Mouse (Mus musculus) testis, adult 2 months (tissue): ENCODE measurements around the gene Sox1. TPM values are rescaled to one million over a fixed set of nuclear protein-coding genes. Genes with fewer than 3 reads are reported as not detected.

Source experiments
- H3K27ac ChIP-seq: fragments of 200-500 bp; 2 replicates; pipeline ENCODE4 v1.5.1; 2012; ENCODE audit warnings: low read depth, low read length; ENCODE audit not compliant: control insufficient read depth, insufficient read depth
- H3K27me3 ChIP-seq: fragments of 200-500 bp; 2 replicates; pipeline ENCODE4 v1.6.1; 2012; ENCODE audit warnings: mild to moderate bottlenecking, low read length, moderate library complexity; ENCODE audit not compliant: control insufficient read depth, insufficient read depth
- H3K36me3 ChIP-seq: fragments of 200-500 bp; 2 replicates; pipeline ENCODE4 v1.6.1; 2012; ENCODE audit warnings: mild to moderate bottlenecking, low read length; ENCODE audit not compliant: control insufficient read depth, insufficient read depth
- H3K4me1 ChIP-seq: fragments of 200-500 bp; 2 replicates; pipeline ENCODE4 v1.6.1; 2012; ENCODE audit warnings: low read length; ENCODE audit not compliant: control insufficient read depth, insufficient read depth
- H3K4me3 ChIP-seq: fragments of 200-500 bp; 2 replicates; pipeline ENCODE4 v1.5.1; 2012; ENCODE audit warnings: low read depth, mild to moderate bottlenecking, low read length, moderate library complexity, mixed read lengths; ENCODE audit not compliant: control insufficient read depth
- CTCF ChIP-seq: fragments of 200-500 bp; IDR thresholded peaks from 2 replicates; pipeline ENCODE4 v1.5.1; 2012; ENCODE audit warnings: low read depth, mild to moderate bottlenecking, inconsistent platforms, low read length, moderate library complexity; ENCODE audit not compliant: control insufficient read depth, insufficient read depth, insufficient replicate concordance
- POLR2A ChIP-seq: fragments of 200-500 bp; IDR thresholded peaks from 2 replicates; pipeline ENCODE4 v1.6.1; 2012; ENCODE audit warnings: low read depth, mild to moderate bottlenecking, inconsistent platforms, low read length, moderate library complexity; ENCODE audit not compliant: control insufficient read depth
- polyA plus RNA-seq: library from polyadenylated mRNA; depleted of rRNA; stranded (reverse); fragments of >200 nt; gene quantifications from 2 replicates; pipeline ENCODE4 v1.2.3, GENCODE M21; 2012

Gene Sox1
- polyA plus RNA-seq, 1 experiment: 0.91 TPM

DNA sequence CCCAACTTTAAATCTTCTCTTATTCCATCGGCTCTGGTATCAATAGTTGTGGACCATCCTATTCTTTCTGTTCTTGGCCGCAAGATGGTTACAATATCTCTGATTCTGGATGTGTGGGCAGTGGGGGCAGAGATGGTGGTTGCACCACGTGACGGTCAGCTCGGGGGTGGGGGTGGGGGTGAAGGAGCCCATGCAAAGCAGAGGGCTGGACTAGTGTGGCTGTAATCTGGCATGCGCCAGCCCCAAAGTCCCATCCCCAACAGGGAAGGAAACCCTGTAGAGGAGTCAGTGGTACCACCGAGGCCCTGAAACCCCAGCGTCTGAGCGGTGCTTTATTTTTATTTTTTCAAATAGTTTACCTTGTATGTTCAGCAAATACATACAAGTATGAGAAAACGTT, 12.9 kb downstream of the Sox1 start:
- no peaks in the 10 kb centered on the region for H3K36me3 ChIP-seq
- TF ChIP-seq POLR2A (no peak), CTCF (no peak)
- no peak overlapping the region for H3K27ac ChIP-seq
- no peak overlapping the region for H3K4me3 ChIP-seq
- H3K27me3 ChIP-seq: no peaks in the 10 kb centered on the region
- H3K4me1 ChIP-seq: peaks cover 2% of the 10 kb centered on the region; the same call in 1 of the 2 replicates

GRCm38 (mm10) chr8:12409976-12410375, 14.9 kb downstream of the Sox1 start:
- Histone ChIP-seq H3K27me3 (no peaks in the 10 kb centered on the region), H3K27ac (no peak overlapping the region)

DNA sequence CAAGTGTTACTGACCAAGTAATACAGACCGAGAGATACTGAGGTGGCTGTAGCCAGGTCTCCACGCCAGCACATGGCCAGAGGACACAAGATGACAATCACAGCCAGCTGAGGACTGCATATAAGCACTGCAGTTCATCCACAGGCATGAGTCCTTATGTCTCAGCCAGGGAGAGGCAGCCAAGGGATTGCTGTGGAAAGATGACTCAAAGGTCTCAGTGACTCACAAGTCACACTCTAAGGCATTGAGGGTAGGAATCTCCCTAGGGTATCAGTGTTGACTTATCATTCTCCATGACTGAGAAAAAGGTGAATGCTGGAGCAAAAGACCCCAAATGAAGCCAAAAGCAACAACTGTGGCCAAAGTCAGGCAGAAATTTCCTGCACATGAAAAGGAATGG, 22.0 kb downstream of the Sox1 start:
- no peak overlapping the region for H3K4me3 ChIP-seq
- H3K36me3 ChIP-seq: no peaks in the 10 kb centered on the region
- no peaks in the 10 kb centered on the region for H3K4me1 ChIP-seq
- H3K27me3 ChIP-seq: no peaks in the 10 kb centered on the region
- TF ChIP-seq POLR2A (no peak), CTCF (no peak)
- H3K27ac ChIP-seq: no peak overlapping the region

More at GRCm38 (mm10) chr8:12409976-12410375, 14.9 kb downstream of the Sox1 start:
- TF ChIP-seq POLR2A: no peak
- TF ChIP-seq CTCF: no peak
- Histone ChIP-seq H3K4me1 (peaks cover 2% of the 10 kb centered on the region; the same call in 1 of the 2 replicates), H3K4me3 (no peak overlapping the region), H3K36me3 (no peaks in the 10 kb centered on the region)

DNA sequence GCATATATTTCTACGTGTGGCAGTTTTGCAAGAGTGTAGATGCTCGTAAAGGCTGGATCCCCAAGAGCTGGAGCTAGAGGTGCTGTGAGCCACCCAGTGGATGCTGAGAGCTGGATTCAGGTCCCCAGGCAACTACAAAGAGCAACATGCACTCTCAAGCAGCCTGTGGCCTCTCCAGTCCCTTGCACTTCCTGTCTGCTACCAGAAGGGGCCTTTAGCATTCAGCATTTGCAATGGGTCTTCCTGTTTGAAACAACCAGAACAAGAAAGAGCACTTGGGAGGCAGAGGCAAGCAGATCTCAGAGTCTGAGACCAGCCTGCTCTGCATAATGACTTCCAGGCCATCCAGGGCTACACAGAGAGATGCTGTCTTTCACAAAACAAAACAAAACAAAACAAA, 25.4 kb downstream of the Sox1 start:
- Histone ChIP-seq H3K4me3 (no peak overlapping the region), H3K27ac (no peak overlapping the region), H3K4me1 (no peaks in the 10 kb centered on the region), H3K36me3 (no peaks in the 10 kb centered on the region), H3K27me3 (no peaks in the 10 kb centered on the region)
- TF ChIP-seq POLR2A (no peak), CTCF (no peak)

DNA sequence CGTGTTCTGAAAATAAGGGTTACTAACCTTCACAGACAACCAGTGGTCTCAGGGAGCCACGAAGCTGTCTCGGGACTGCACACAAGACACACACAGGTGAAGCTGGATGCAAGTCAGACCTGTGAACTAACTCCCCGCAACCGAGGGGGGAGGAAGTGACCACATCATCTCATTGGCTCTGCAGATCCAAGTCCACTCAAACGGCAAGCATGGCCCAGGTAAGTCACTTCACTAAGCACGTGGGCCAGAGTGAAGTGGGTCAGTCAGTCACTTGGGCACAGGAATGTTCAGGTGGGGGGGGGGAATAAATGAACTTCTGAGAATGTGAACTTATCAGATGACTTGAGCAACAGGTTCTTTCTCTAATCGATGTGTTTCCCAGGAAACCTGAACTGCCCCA, 30.8 kb downstream of the Sox1 start:
- Histone ChIP-seq H3K27me3 (peaks cover 2% of the 10 kb centered on the region; the same call in 1 of the 2 replicates), H3K27ac (no peak overlapping the region), H3K36me3 (no peaks in the 10 kb centered on the region), H3K4me1 (peaks cover 4% of the 10 kb centered on the region), H3K4me3 (no peak overlapping the region)
- TF ChIP-seq CTCF: no peak
- no peak for TF ChIP-seq POLR2A

DNA sequence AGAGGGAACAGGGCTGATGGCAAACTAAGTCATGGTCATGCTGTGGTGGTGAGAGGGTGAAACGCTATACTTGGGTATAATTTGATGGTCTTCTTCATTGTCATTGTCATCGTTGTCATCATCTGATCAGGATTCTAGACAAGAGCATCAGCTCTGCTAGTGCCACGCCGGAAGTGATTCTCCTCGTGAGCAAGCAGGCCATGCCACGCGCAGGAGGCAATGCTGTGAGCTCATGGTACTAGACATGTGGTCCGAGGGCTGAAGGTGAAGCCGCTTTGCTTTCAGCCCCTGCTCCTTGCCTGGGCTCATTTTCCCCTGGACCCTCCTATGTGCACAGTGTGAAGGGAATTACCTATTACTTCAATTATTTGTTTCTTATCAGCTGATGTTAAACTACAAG, 32.3 kb downstream of the Sox1 start:
- Histone ChIP-seq H3K4me1 (peaks cover 6% of the 10 kb centered on the region), H3K36me3 (no peaks in the 10 kb centered on the region), H3K27ac (no peak overlapping the region), H3K27me3 (peaks cover 3% of the 10 kb centered on the region; the same call in 1 of the 2 replicates), H3K4me3 (no peak overlapping the region)
- TF ChIP-seq CTCF (no peak), POLR2A (no peak)

DNA sequence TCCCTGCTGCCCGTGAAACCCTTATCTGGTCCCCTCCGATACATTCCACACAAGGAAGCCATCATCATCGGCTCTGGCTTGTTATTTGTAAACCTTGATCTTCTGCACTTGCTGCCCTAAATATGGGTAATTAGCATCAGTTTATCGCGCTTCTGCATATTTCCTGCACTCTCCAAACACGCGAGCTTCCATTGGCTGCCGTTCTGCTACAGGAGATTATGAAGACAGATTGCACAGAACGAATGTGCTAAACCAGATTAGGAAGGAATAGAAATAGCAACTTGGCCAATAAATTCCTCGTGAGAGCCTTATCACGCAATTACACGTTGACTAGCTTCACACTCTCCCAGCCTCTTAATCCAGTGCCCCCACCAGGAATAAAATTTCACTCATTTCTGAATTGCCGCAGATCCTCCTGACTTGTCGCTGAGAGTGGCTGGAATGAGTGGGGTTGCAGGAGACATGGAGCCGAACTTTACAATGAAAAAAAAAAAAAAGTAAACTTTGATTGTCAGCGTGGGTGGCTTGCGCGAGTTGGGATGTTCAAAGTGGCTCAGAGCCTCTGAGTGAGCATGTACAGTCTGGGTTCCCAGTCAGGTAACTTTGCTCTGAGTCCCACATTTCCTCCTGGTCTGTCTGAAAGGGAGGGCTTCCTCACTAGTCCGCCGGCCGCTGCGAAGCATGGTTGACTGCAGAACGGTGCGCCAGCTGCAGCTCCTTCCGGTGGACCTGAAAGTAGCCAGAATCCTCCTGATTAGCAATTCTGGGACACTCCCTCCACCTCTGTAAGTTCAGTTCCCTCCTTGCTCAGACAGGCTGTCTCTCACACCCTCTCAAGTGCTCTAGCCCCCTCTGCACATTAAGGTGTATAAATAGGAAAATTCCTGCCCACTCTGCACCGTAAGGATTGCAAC, 33.0 kb downstream of the Sox1 start:
- no peaks in the 10 kb centered on the region for H3K36me3 ChIP-seq
- no peak for TF ChIP-seq CTCF
- TF ChIP-seq POLR2A: no peak
- peaks cover 6% of the 10 kb centered on the region for H3K4me1 ChIP-seq
- peaks cover 3% of the 10 kb centered on the region; the same call in 1 of the 2 replicates for H3K27me3 ChIP-seq
- H3K4me3 ChIP-seq: no peak overlapping the region
- H3K27ac ChIP-seq: no peak overlapping the region

GRCm38 (mm10) chr8:12428931-12429330, 33.8 kb downstream of the Sox1 start:
- Histone ChIP-seq H3K4me1 (peaks cover 6% of the 10 kb centered on the region), H3K27me3 (peaks cover 3% of the 10 kb centered on the region; the same call in 1 of the 2 replicates), H3K4me3 (no peak overlapping the region)

More at GRCm38 (mm10) chr8:12428931-12429330, 33.8 kb downstream of the Sox1 start:
- H3K27ac ChIP-seq: no peak overlapping the region
- TF ChIP-seq CTCF: no peak
- no peak for TF ChIP-seq POLR2A
- H3K36me3 ChIP-seq: no peaks in the 10 kb centered on the region
